In the genomic region with DNA sequence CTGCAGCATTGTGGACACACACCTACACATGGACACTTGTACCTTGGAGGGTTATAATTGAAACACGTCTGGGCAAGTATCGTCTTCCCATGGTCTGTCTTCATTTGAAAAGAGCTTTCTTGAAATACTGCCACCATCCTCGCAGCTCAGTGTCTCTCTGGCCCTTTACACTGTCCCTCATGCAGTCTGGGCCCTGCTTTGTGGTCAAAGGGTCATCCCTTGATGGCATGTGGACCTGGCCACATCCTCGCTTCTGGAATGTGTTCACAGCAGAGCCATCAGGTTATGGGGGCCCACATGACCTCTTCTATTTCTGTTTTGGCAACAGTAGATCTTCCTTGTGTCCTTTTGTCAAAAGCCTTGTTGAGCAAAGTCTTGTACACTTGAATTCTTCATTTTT, we compare ENCODE assay signal across 26 mouse cellular contexts.
DNase-seq lines count a peak whose midpoint lies in the region; ATAC-seq and TF ChIP-seq lines count a peak whose summit lies in the region.
"Had no signal": no experiment of that assay in that cellular context is flagged by ENCODE, and none has a peak within 500 bp of the region (broad histone marks: within the 10 kb centered on the region; RNA-seq: fewer than 3 reads in every experiment).

No protein-coding gene starts in this region.

- intact Hi-C loops in heart, postnatal 10 days (cut with DNase I), result no loop called here

- DNase-seq in heart, adult 11 months, result peak; percentile 73
- no peak for DNase-seq in heart, postnatal 10 days
- peak; percentile 40 for DNase-seq in intestine, embryonic 14.5 days (ENCODE audit: low spot score)
- peak; percentile 31 for DNase-seq in Muller cell, postnatal 12 days (ENCODE audit: inconsistent ontology term)
- no peak for DNase-seq in lung, postnatal 25 days (ENCODE audit: low spot score)
- DNase-seq: adrenal gland, adult 2 months; adrenal gland, postnatal 10 days; adrenal gland, postnatal 25 days; B cell, adult 2 months; cerebellum, adult 11 months; cerebellum, adult 18-20 months; cerebellum, adult 8-10 months; cerebellum, adult 9-11 months; cerebellum, postnatal 14 days; cerebellum, postnatal 36 days; embryo, embryonic 11 days; forebrain, postnatal 0 days had no signal

- H3K4me3 ChIP-seq in intestine, embryonic 14.5 days (ENCODE audit: low read depth, low read length), result no peak overlapping the region
- H3K4me3 ChIP-seq in intestine, postnatal 0 days (ENCODE audit: low read depth, low read length), result no peak overlapping the region
- H3K4me3 ChIP-seq: embryonic facial prominence, embryonic 13.5 days; embryonic facial prominence, embryonic 15.5 days; erythroblast, embryonic 14.5 days; forebrain, embryonic 13.5 days; forebrain, embryonic 15.5 days had no signal

- H3K4me1 ChIP-seq in intestine, embryonic 14.5 days (replicated peaks; ENCODE audit: control insufficient read depth, insufficient read depth, low read length), result no peaks in the 10 kb centered on the region
- H3K4me1 ChIP-seq in intestine, postnatal 0 days (replicated peaks; ENCODE audit: control insufficient read depth, insufficient read depth, low read length), result no peaks in the 10 kb centered on the region
- H3K4me1 ChIP-seq: embryonic facial prominence, embryonic 13.5 days; embryonic facial prominence, embryonic 15.5 days had no signal

- ATAC-seq in intestine, embryonic 14.5 days (replicated peaks; ENCODE audit: low FRiP score, low TSS enrichment, low read depth), result no peak
- no peak for ATAC-seq in intestine, postnatal 0 days
- ATAC-seq: CD4-positive, CD25-positive, alpha-beta regulatory T cell, adult 4 months; forebrain, embryonic 13.5 days; forebrain, embryonic 15.5 days; forebrain, postnatal 0 days had no signal

- no peak overlapping the region for H3K9ac ChIP-seq in intestine, embryonic 14.5 days (ENCODE audit: low read length)
- no peak overlapping the region for H3K9ac ChIP-seq in intestine, postnatal 0 days (ENCODE audit: low read depth, low read length)
- H3K9ac ChIP-seq: embryonic facial prominence, embryonic 13.5 days; embryonic facial prominence, embryonic 15.5 days; forebrain, embryonic 13.5 days; forebrain, embryonic 15.5 days; forebrain, postnatal 0 days had no signal

- H3K36me3 ChIP-seq in intestine, embryonic 14.5 days (ENCODE audit: control insufficient read depth, insufficient read depth, low read length), result no peaks in the 10 kb centered on the region
- no peaks in the 10 kb centered on the region for H3K36me3 ChIP-seq in intestine, postnatal 0 days (ENCODE audit: control insufficient read depth, insufficient read depth)
- H3K36me3 ChIP-seq: embryonic facial prominence, embryonic 13.5 days; embryonic facial prominence, embryonic 15.5 days; forebrain, embryonic 15.5 days; G1E had no signal

- no peak for TF ChIP-seq CTCF in intestine, postnatal 0 days (IDR thresholded peaks at IDR 0.05; ENCODE audit: low read depth)

- WGBS in intestine, embryonic 14.5 days, result 80% methylated on average over 4 of the region's 4 CpGs
- WGBS in intestine, postnatal 0 days, result 82% methylated on average over 4 of the region's 4 CpGs

- no peaks in the 10 kb centered on the region for H3K9me3 ChIP-seq in intestine, embryonic 14.5 days (ENCODE audit: control insufficient read depth, low read length)
- H3K9me3 ChIP-seq in intestine, postnatal 0 days (ENCODE audit: control insufficient read depth), result no peaks in the 10 kb centered on the region
- H3K9me3 ChIP-seq: embryonic facial prominence, embryonic 15.5 days; forebrain, embryonic 15.5 days had no signal

- H3K4me2 ChIP-seq in intestine, embryonic 14.5 days (ENCODE audit: low read length), result no peak overlapping the region
- no peak overlapping the region for H3K4me2 ChIP-seq in intestine, postnatal 0 days (replicated peaks; ENCODE audit: low read depth)
- H3K4me2 ChIP-seq: embryonic facial prominence, embryonic 13.5 days; embryonic facial prominence, embryonic 15.5 days; forebrain, embryonic 13.5 days; forebrain, embryonic 15.5 days had no signal

- H3K27ac ChIP-seq in intestine, embryonic 14.5 days (ENCODE audit: low read depth), result no peak overlapping the region
- H3K27ac ChIP-seq in intestine, postnatal 0 days (ENCODE audit: low read depth, low read length), result no peak overlapping the region
- H3K27ac ChIP-seq: embryonic facial prominence, embryonic 13.5 days; embryonic facial prominence, embryonic 15.5 days; forebrain, embryonic 13.5 days; forebrain, embryonic 15.5 days had no signal

- H3K27me3 ChIP-seq in intestine, embryonic 14.5 days (replicated peaks; ENCODE audit: control insufficient read depth, insufficient read depth, low read length), result no peaks in the 10 kb centered on the region
- no peaks in the 10 kb centered on the region for H3K27me3 ChIP-seq in intestine, postnatal 0 days (replicated peaks; ENCODE audit: control insufficient read depth, insufficient read depth, low read length)
- H3K27me3 ChIP-seq: CH12.LX; embryonic facial prominence, embryonic 13.5 days; embryonic facial prominence, embryonic 15.5 days; forebrain, embryonic 13.5 days; forebrain, embryonic 15.5 days had no signal

Comparison
In these comparisons a context has a peak if more than half of its experiments do, and no peak if none do; other contexts are left out.
1. DNase-seq: peak in heart, adult 11 months (single experiment), intestine, embryonic 14.5 days (single experiment) and Muller cell, postnatal 12 days (single experiment); none in heart, postnatal 10 days (0 of 2) and lung, postnatal 25 days (single experiment).